Mouse (Mus musculus) CH12F3 (cell line): ENCODE data around the gene Smagp.
"Not testable (repeated sequence)": the region's sequence is repeated elsewhere in the genome, so short reads cannot be mapped to it uniquely, and the experiment has no call there.

Source experiments
- in situ Hi-C: fragments of 300-500 bp; cut with MboI; formaldehyde crosslinking; loops from 2 replicates; pipeline ENCODE4 v1.14.3; 2020; ENCODE audit warnings: low sequenced_read_pairs

The Smagp gene

DNA sequence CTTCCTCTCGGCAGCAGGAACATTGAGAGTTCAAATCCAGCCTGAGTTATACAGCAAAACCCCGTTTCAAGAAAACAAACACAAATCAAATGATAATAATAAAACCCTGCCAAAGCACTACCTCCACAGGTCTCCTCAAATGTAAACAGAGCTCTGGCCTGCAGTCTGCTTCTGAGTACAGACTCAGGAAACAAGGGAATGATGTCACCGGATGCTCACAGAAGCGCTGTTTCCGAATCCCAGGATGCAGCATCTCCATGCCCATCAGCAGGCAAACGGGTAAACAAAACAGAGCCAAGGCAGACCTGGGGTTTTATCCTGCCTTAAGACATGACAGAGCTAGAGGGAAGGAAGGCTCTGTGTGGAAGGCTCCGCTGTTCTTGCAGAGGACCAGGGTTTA, 7.9 kb downstream of the Smagp start:
- in situ Hi-C loops, result no loop called here

DNA sequence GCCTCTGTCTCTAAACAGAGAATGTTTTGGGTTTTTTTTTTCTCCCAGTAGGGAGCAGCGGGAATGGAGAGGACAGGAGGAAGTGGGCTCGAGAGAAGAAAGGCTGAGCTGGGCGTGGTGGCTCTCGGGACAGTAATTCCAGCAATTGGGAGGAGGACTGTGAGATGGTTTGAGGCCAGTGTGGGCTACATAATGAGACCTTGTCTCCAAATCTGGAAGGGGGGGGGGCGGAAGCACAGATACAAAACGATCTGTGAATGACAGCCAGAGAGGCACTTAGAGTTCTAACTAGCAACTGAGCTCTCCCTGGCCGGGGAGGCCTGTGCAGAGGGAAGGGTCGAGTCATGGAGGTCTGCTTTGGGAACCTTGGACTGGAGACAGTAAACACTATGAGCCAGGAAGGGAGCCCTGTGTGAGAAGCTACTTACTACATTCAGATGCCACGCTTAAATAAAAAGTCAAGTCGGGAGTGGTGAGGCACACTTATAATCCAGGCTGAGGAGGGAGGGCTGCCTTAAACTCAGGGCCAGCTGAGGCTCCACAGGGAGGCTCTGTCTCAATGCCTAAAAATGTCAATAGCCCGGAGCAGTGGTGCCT, 8.9 kb downstream of the Smagp start:
- in situ Hi-C loops, result no loop called here

DNA sequence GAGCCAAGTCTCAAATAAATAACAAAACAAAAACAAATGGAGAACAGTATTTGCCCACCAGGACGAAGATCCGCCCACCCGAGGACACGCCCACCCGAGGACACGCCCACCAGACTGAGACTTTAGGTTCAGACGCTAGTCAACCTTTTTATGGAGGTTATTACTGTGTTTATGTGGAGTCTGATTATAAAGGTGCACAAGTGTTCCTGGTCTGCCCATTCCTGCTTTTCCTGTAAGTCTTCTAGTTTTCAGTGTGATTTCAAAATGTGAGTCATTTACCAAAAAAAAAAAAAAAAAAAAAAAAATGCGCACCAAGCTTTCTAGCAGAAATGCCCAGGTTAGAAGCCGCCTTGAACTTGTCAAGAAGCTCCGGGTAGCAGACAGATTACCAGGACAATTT, 9.5 kb downstream of the Smagp start:
- in situ Hi-C loops, result no loop called here

DNA sequence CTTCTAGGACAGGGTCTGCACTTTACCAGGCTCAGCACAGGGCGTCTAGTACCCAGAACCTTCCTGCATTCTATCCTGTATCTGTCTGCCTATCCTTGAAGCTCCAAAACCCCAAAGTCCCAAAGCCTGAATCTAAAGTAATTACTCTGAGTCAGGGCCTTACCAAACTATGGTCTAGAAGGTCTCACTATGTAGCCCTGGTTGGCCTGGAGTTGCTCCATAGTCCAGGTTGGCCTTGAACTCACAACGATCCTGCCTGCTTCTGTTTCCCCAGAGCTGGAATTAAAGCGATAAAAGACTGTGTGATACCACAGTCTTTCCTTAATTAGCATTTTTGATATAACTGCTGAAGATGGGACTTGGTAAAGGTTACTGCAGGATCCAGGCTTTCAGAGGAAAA, 12.3 kb downstream of the Smagp start:
- in situ Hi-C loops, result no loop called here

DNA sequence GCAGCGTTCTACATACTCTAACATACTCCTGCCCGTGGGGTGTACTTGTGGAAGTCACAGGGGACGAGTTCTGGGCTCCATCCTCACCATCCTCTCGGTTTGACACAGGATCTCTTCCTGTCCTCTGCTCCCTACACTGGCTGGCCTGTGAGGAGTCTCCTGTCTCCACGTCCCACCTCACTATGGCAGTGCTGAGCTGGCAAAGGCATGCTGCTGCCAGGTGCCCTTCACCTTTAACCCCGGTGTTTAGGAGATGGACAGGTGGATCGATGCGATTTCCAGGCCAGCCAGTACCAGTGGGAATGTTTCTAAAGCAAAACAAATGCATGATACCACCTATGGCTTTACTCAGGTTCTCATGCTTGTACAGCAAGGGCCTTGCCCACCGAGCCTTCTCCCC, 13.0 kb downstream of the Smagp start:
- in situ Hi-C loops, result no loop called here

DNA sequence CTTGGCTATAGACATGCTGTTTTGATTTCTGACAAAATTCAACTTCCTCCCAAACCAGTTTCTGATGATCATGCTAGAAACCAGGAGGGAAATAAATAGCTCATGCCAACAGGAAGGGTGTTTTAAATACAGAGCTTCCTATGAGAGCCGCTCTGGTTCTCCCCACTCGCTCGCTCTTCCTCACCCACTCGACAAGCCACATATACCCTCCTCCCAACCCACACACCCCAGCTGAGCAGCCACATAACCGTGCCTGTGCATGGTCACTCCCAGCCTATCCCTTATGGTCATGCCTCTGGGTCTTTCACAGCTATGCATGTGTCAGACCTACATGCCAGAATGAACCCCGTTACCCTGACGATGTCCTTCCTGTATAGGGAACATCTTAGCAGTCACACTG, 14.6 kb downstream of the Smagp start:
- in situ Hi-C loops, result no loop called here

DNA sequence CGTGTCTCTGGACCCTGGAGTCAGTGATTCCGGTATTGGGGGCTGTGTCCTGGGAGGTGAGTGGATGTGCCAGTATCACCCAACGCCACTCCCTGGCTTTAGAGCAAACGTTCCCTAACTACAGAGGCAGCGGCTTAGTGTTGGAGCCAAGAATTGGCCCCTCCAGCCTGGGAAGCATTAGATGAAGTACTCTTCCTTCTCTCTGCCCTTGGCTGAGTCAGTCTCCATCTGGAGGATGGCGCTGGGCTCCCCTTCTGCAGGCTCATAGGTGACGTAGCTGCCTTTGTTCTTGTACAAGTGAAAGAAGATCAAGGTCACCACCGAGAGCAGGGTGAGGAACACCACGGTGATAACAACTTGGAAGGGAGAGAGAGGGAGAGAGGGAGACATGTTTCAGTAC, 15.1 kb downstream of the Smagp start:
- in situ Hi-C loops, result not testable (repeated sequence)

DNA sequence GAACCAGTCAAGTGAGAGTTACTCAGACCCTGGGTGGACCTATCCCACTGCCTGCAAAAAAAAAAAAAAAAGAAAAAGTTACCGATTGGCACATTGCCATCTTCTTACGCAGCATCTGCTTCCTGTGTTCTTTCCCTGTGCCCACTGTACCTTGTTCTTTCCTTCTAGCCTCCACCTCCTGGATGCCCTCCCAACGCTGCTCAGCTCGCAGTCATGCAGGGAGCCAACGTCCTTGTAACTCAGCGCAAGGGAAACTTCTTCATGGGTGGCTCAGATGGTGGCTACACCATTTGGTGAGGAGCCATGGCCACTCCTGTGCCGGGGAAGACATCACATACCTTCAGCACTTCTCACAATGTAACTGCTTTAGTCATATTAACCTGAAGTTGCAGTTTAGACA, 17.5 kb downstream of the Smagp start:
- in situ Hi-C loops, result no loop called here

DNA sequence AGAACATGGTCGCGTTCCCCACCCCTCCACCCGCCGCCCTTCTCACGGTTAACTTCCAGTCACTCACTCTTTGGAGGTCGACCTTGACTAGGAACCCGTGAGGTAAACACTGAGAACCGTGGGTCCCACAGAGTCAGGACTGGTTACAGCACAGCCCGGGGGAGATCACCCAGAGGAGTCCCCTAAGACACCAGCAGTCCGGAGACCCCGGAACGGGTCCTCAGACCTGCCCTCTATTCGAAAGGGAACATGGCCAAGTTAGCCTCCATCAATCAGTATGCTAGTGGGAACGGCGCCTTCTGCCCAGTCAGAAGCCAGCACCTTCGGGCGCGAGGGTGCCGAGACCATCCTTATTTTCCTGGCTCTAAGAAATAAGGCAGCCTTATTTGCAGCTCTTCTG, 20.5 kb downstream of the Smagp start:
- in situ Hi-C loops, result no loop called here

DNA sequence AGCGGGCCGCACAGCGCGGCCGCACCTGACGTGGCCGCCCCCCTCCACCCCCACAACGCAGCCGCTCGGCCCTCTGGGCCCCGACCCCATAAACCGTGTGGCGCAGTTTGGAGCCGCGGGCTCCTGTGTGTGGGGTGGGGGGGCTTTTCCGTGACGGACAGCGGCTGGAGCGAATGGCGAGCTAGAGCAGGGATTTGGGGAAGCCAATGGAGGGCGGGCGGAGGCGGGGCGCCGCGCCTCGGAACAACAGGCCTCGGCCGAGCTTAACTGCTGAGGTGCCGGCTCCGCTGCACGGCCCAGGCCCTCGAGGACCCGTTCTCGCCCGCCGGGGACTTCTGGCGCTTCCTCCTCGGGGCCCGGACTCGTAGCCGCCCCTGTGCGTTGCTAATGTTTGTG, 20.9 kb downstream of the Smagp start:
- in situ Hi-C loops, result no loop called here

DNA sequence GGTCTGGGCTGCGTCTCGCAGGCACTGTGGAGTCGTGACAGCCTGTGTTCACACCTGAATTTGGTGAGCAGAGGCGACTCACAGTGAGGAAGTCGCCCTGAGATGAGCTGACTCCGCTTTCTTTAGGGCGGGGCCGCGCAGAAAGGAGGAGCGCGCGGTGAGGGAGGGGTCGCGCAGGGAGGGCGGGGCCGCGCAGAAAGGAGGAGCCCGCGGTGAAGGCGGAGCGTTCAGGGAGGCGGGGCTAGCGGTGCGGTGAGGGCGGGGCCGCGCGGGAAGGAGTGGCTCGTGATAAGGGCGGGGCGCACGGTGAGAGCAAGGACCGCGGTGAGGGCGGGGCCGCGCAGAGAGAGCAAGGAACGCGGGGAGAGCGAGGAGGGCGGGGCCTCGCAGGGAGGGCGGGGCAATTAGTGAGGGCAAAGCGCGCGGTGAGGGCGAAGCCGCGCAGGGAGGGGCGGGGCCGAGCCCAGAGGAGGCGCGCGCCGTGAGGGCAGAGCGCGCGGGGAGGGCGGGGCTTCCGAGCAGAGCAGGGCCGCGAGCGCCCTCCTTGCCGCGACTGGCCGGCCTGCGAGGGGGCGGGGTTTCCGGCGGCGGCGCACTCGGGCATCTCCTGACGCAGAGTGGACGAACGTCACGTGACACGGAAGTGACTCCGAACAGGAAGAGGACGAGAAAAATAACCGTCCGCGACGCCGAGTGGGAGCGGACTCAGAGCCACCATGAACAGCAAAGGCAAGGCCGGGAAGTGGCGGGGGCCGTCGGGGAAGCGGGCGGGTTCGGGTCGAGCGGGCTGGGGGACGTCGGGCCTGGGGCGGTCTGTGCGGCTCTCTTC, 21.5 kb downstream of the Smagp start, which contains the start of gene Dazap2:
Dazap2 (plus strand) TSS at position 354 of the 829 bp plus-strand sequence.
- in situ Hi-C loops, result loop anchor here (5.0 kb wide), 1 partner anchor 153 kb away; no protein-coding TSS in a partner anchor

DNA sequence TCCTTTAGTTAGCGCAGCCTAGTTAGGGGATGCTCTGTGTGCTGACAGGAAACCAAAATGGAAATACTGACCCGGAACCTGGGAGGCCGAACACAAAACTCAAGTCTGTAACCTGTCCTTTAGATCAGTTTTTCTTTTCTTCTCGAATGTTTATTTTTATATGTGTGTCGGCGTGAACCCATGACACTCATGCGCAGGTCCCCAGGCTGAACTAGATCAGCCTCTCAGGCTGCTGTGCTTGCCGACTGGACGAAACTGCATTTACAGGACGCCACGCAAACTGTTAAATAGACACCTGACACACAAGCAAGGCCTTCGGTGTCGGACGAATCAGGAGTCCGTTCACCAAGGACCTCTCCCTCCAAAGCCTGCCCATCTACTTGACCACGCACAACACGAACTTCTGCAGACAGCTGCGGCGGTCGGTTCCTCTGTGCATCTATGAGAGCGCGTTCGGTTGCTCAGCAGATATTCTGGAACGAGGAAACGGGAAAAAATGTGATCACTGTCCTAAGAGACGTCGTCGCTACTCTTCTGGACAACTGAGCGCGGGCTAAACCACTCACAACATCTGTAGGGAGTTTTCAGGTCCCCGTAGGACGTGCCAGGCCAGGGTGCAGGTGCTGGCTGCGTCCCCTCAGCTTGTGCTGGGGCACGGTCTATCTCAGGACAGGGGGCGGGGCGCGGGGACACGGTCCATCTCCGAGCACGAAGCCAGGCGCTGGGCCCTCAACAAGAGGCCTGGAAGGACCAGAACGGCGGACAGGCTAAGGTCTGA, 22.3 kb downstream of the Smagp start:
- in situ Hi-C loops, result loop anchor here (5.0 kb wide), 1 partner anchor 152 kb away; no protein-coding TSS in a partner anchor

DNA sequence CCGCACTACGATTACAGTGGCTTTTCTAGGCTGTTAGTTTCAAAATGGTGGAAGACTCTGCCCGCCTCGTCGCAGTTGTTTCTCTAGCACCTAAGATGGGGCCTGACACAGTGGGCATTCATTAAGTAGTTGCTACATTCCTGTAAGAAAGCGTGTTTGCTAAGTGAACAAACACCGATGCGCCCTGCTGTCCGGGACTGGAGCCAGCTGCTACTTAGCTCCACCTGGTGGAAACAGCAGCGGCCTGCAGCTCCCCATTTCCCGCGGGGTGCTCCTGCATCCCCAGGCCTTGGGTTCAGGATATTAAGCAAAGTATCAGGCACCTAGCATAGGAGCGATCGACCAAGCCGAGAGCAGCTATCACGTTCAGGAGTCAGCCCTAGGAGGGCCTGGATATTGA, 23.2 kb downstream of the Smagp start:
- in situ Hi-C loops, result loop anchor here (5.0 kb wide), 1 partner anchor 151 kb away; no protein-coding TSS in a partner anchor

DNA sequence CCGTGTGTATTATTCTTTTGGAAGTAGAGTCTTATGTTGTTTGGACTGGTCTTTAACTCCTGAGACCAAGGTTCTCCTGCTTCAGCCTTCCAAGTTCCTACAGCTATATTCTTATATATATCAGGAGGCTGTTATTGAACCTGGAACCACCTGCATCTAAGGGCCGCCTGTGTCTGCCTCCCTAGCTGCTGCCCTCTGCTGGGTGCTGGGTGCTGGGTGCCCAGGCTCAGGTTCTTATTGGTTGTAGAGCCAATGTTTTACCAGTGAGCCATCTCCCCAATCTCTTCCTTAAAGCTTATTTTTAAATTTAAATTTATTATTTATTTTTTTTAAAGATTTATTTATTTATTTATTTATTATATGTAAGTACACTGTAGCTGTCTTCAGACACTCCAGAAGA, 24.3 kb downstream of the Smagp start:
- in situ Hi-C loops, result loop anchor here (5.0 kb wide), 1 partner anchor 150 kb away; no protein-coding TSS in a partner anchor

DNA sequence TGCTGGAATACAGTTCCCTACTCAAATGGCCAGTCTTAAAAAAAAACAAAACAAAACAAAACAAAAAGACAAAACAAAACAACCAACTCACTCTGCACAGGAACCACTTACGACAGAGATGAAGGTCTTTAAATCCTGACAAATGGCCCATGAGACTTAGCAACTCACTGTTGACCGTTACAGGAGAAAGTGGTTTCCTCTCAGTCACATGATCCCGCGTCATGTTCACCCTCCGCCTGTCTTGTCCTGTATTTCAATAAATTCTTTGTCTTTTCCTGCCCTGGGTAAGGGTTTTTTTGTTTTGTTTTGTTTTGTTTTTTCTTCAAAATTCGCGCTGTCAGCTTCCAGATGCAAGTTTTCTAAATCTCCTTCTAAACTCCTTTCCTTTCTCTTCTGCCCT, 24.8 kb downstream of the Smagp start:
- in situ Hi-C loops, result loop anchor here (5.0 kb wide), 1 partner anchor 150 kb away; no protein-coding TSS in a partner anchor

DNA sequence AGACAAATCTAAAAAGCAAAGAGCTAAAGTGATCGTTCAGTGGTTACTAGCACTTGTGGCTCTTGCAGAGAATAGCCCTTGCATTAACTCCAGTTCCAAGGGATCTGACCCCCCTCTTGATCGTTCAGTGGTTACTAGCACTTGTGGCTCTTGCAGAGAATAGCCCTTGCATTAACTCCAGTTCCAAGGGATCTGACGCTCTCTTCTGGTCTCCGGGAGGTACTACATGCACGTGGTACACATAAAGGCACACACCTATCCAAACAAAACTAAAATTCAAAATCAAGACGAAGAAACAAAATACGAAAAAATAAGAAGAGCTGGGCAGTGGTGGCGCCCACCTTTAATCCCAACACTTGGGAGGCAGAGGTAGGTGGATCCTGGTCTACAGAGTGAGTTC, 30.1 kb downstream of the Smagp start:
- in situ Hi-C loops, result not testable (repeated sequence)

DNA sequence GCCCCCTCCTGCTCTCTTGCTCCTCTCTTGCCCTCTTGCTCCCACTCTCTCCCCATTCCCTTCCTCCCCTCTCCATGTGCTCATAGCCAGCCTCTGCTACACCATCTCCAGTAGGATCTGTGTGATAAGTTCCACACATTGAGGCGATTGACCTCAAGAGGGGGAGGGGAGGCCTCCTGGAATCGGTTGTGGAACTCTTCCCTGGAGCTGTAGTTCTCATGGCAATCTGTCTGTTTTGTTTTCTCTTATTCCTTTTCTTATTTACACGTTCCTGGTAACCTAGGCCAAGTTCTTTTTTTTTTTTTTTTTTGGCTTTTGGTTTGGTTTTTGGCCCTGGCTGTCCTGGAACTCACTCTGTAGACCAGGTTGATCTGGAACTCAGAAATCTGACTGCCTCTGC, 35.1 kb downstream of the Smagp start:
- in situ Hi-C loops, result no loop called here

DNA sequence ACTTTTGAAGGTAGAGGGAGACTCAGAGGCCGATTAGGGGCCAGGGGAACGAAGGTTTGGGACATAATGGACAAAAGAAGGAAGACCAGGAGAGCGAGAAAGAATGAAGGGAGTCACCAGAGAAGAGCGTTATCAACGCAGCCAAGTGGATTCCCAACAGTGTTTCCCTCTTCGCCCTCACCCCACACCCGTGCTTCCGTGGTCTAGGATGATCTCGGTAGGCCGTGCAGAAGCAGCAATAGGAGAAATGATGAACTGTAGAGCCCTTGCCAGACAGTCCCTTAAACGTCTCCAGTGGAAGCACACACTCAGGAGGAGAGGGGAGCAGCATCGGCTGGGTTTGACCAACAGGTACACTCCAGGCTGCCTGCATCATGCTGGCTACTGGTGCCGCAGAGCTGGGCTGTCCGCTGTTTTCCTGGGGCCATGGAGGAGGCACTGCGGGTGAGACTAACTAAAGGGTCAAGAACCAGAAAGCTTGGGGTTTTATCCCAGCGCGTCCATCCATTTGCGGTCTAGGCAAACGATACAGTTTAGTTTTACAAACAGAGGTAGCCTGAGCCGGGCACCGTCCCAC, 36.0 kb downstream of the Smagp start:
- in situ Hi-C loops, result no loop called here

DNA sequence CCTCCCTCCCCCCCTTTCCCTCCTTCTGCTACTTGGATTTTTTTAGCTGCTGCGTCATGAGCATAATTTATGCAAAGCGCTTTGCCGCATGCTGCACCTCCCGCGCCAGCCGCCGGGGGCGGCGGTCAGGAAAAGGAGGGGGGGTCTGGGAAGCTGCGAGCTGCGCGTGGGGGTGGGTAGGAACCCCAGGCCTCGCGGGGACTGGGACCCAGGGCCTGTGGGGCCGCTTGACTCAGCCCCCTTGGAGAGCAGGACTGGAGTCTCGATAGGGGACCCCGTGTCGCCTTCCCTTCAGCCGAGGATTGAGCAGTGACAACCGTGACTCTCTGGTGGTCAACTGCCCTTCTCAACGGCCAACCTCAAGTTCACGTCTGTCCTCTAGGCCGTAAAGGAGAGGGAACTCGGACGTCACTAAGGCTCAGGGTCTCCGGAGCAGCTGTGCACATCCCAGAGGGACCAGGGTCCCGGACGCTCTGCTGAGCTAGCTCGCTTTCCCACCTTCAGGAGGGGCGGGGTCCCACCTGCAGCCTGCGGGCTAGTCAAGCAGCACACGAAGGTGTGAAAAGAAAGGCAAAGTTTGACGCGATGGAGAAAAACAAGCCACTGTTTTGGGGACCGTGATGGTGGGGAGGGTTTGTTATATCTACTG, 36.6 kb downstream of the Smagp start:
- in situ Hi-C loops, result no loop called here

DNA sequence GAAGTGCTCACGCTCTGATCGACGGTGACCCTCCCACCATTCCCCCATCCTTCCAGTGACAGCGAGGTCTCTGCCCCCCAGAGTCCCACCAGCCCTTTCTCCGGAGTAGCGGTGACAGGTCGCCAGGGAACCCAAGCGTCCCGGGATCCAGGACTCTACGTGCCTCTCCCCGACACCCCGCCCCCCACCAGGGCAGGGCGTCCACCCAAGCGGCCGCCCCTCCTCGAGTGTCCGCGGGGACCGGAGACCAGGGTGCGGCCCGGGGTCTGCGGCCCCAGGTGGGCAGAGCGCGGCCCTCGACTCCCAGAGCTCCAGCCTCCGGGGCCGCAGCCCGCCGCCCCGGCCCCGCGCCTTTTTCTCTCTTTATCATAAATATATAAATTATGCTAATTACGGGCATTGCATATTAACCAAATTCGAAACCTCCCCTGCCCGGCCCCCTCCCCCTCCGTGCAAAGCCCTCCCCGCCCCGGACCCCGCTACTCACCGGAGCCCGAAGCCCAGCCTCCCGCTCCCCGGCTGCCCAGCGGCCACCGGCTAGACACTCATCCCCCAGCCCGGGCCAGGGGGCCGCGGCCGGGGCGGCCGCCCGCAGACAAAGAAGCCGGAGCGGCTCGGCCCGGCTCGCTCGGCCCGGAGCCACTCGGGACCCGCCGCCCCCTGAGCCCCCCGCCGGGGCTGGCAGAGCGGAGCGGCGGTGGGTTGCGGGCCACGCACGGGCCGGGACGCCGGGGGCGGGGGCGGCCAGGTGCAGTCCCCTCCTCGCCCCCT, 37.3 kb downstream of the Smagp start, which contains the start of gene Pou6f1:
Pou6f1 (minus strand) TSS at position 709 of the 771 bp plus-strand sequence.
- in situ Hi-C loops, result no loop called here
